Mouse (Mus musculus): ENCODE measurements around the gene AI593442.

AI593442 gene

GRCm38 (mm10) chr9:52679362-52679947, at the start of gene AI593442:
Gene AI593442 (minus strand): TSS chr9:52679780.
- DNase-seq (ENCODE audit: low spot score): no peak

GRCm38 (mm10) chr9:52728806-52729205, 49.2 kb upstream of the AI593442 start:
- no peak for DNase-seq (ENCODE audit: low spot score)

GRCm38 (mm10) chr9:52722626-52723025, 43.0 kb upstream of the AI593442 start:
- DNase-seq (ENCODE audit: low spot score): no peak

GRCm38 (mm10) chr9:52719562-52719961, 40.0 kb upstream of the AI593442 start:
- no peak for DNase-seq (ENCODE audit: low spot score)

- DNase-seq (ENCODE audit: low spot score): no peak
These were observed 456 bp upstream of the AI593442 start for GRCm38 (mm10) chr9:52680036-52680435.

GRCm38 (mm10) chr9:52678839-52679215, 753 bp downstream of the AI593442 start:
- no peak for DNase-seq (ENCODE audit: low spot score)

- DNase-seq (ENCODE audit: low spot score): no peak
These were observed 1.3 kb downstream of the AI593442 start for GRCm38 (mm10) chr9:52678179-52678838.

- DNase-seq (ENCODE audit: low spot score): peak; percentile 4
These were observed 3.0 kb downstream of the AI593442 start for GRCm38 (mm10) chr9:52676587-52676986.

- no peak for DNase-seq (ENCODE audit: low spot score)
These were observed 3.6 kb downstream of the AI593442 start for GRCm38 (mm10) chr9:52675937-52676336.

GRCm38 (mm10) chr9:52661422-52661821, 18.2 kb downstream of the AI593442 start:
- no peak for DNase-seq (ENCODE audit: low spot score)

- DNase-seq (ENCODE audit: low spot score): no peak
These were observed 29.1 kb downstream of the AI593442 start for GRCm38 (mm10) chr9:52650341-52650951.

GRCm38 (mm10) chr9:52645312-52645711, 34.3 kb downstream of the AI593442 start:
- no peak for DNase-seq (ENCODE audit: low spot score)

- no peak for DNase-seq (ENCODE audit: low spot score)
These were observed 35.0 kb downstream of the AI593442 start for GRCm38 (mm10) chr9:52644626-52645025.

- no peak for DNase-seq (ENCODE audit: low spot score)
These were observed 35.4 kb downstream of the AI593442 start for GRCm38 (mm10) chr9:52644156-52644555.

- DNase-seq (ENCODE audit: low spot score): peak; percentile 38
These were observed 43.6 kb downstream of the AI593442 start for GRCm38 (mm10) chr9:52635991-52636390.

- no peak for DNase-seq (ENCODE audit: low spot score)
These were observed 55.7 kb downstream of the AI593442 start for GRCm38 (mm10) chr9:52623926-52624325.
